Mouse (Mus musculus) erythroid progenitor cell, adult 5-6 weeks (primary cell): ENCODE data around the gene Cited4. TPM values are rescaled to one million over a fixed set of nuclear protein-coding genes. Genes with fewer than 3 reads are reported as not detected.

Source experiments
- ATAC-seq: replicated peaks from 2 replicates; pipeline ENCODE4 v1.8.0; 2016; ENCODE audit warnings: moderate number of reproducible peaks, mild to moderate bottlenecking, moderate TSS enrichment, inconsistent platforms; ENCODE audit not compliant: poor library complexity, low FRiP score, severe bottlenecking
- total RNA-seq, 2 experiments: library from RNA; stranded (forward) in 1 of 2; stranded (reverse) in 1 of 2; fragments of 150-400 nt in 1 of 2; fragments of 186-747, 209-891 nt in 1 of 2; gene quantifications; 2 replicates each; pipeline versions ENCODE4 v1.2.3 to v1.2.4; 2015 to 2017; ENCODE audit warnings: low replicate concordance in 2 of 2

Cited4 gene
- total RNA-seq, 2 experiments from 2014 or later = 5.6 to 10.9 TPM

GRCm38 (mm10) chr4:120674775-120675451 lies 8.5 kb downstream of the Cited4 start:
- peak; percentile 94 for ATAC-seq

GRCm38 (mm10) chr4:120675640-120676039 lies 9.3 kb downstream of the Cited4 start:
- peak; percentile 37; the same call in 1 of the 2 replicates for ATAC-seq

GRCm38 (mm10) chr4:120680953-120681352 lies 14.6 kb downstream of the Cited4 start:
- peak; percentile 59; the same call in 1 of the 2 replicates for ATAC-seq

- ATAC-seq = peak; percentile 77
These were observed 15.8 kb downstream of the Cited4 start for GRCm38 (mm10) chr4:120682168-120682567.

- ATAC-seq = no peak
These were observed 17.1 kb downstream of the Cited4 start for GRCm38 (mm10) chr4:120683278-120683997.

GRCm38 (mm10) chr4:120687282-120687681 lies 20.9 kb downstream of the Cited4 start:
- no peak for ATAC-seq

- ATAC-seq = no peak
These were observed 22.9 kb downstream of the Cited4 start for GRCm38 (mm10) chr4:120689317-120689716.

GRCm38 (mm10) chr4:120692717-120693116 lies 26.3 kb downstream of the Cited4 start:
- ATAC-seq = no peak

GRCm38 (mm10) chr4:120697353-120697752 lies 31.0 kb downstream of the Cited4 start:
- ATAC-seq = no peak

- no peak for ATAC-seq
These were observed 31.6 kb downstream of the Cited4 start for GRCm38 (mm10) chr4:120697799-120698484.

GRCm38 (mm10) chr4:120701180-120701579 lies 34.8 kb downstream of the Cited4 start:
- no peak for ATAC-seq

GRCm38 (mm10) chr4:120702056-120702455 lies 35.7 kb downstream of the Cited4 start:
- ATAC-seq = no peak

- ATAC-seq = no peak
These were observed 36.1 kb downstream of the Cited4 start for GRCm38 (mm10) chr4:120702511-120702910.

- no peak for ATAC-seq
These were observed 45.9 kb downstream of the Cited4 start for GRCm38 (mm10) chr4:120712236-120712635.

- no peak for ATAC-seq
These were observed 46.6 kb downstream of the Cited4 start for GRCm38 (mm10) chr4:120713021-120713420.

GRCm38 (mm10) chr4:120713856-120714497 lies 47.6 kb downstream of the Cited4 start:
- ATAC-seq = no peak

GRCm38 (mm10) chr4:120716141-120716571 lies 49.8 kb downstream of the Cited4 start:
- peak; percentile 26; the same call in 1 of the 2 replicates for ATAC-seq

GRCm38 (mm10) chr4:120716765-120717164 lies 50.4 kb downstream of the Cited4 start:
- no peak for ATAC-seq
